Mouse (Mus musculus): ENCODE results near the gene Rsad2.

GRCm38 (mm10) chr12:26411841-26412450, 44.3 kb downstream of the Rsad2 start:
- TF ChIP-seq CTCF (IDR thresholded peaks at IDR 0.05): no peak
- no peak for TF ChIP-seq POLR2A (IDR thresholded peaks at IDR 0.05; ENCODE audit: insufficient read depth, low read depth, low read length)
- no peak for TF ChIP-seq EP300 (IDR thresholded peaks at IDR 0.05; ENCODE audit: insufficient read depth, low read depth, low read length)

All from heart, adult 2 months (tissue).